8 mouse cellular contexts compared by ENCODE assay signal in genomic region chrX:71556115-71556941, GRCm38 (mm10). TPM values are rescaled to one million over a fixed set of nuclear protein-coding genes. Genes with fewer than 3 reads are reported as not detected.
DNase-seq lines count a peak whose midpoint lies in the region; TF ChIP-seq lines count a peak whose summit lies in the region.

No protein-coding gene starts in this region.

- peak overlapping the region; percentile 43; the same call in 1 of the 2 replicates for H3K27ac ChIP-seq in spleen, adult 2 months (ENCODE audit: insufficient read depth, low read length)

- TF ChIP-seq CTCF in spleen, adult 2 months (IDR thresholded peaks at IDR 0.05; ENCODE audit: extremely low read depth, insufficient read depth, insufficient read length, insufficient replicate concordance) = no peak

- peak; percentile 35 for DNase-seq in urinary bladder, adult 2 months (ENCODE audit: low spot score)
- no peak for DNase-seq in urinary bladder, postnatal 10 days (ENCODE audit: low spot score)
- peak; percentile 7 for DNase-seq in cerebellum, adult 11-12 months
- DNase-seq in frontal cortex, postnatal 36 days (ENCODE audit: low spot score in 2 of 2) = peak; percentile 3 to 8
- peak; percentile 42 for DNase-seq in kidney, adult 18-20 months
- peak; percentile 10 for DNase-seq in lung, postnatal 10 days
- DNase-seq in spleen, adult 2 months (ENCODE audit: low read depth in 1 of 2, low spot score in 2 of 2) = peak in 1 of 2 experiments; percentile 2
- no peak for DNase-seq in ovary, postnatal 14 days (ENCODE audit: low spot score)

- WGBS in spleen, adult 2 months = 52% methylated on average over 104 of the region's 112 CpGs

- no peak for TF ChIP-seq POLR2A in spleen, adult 2 months (IDR thresholded peaks at IDR 0.05; ENCODE audit: low read depth, low read length)

- no peaks in the 10 kb centered on the region for H3K36me3 ChIP-seq in spleen, adult 2 months (ENCODE audit: control insufficient read depth, insufficient read depth, low read length)

- peak overlapping the region; percentile 70 for H3K4me3 ChIP-seq in spleen, adult 2 months (ENCODE audit: extremely low read depth, insufficient read depth, insufficient read length)

- H3K4me1 ChIP-seq in spleen, adult 2 months (ENCODE audit: control insufficient read depth, insufficient read depth, insufficient read length) = peaks cover 2% of the 10 kb centered on the region; the same call in 1 of the 2 replicates

- H3K27me3 ChIP-seq in spleen, adult 2 months (ENCODE audit: control insufficient read depth, insufficient read depth, low read length) = no peaks in the 10 kb centered on the region

RNA-seq across cellular contexts. Expression of gene Hmgb3, which starts 0.6 kb away (rescaled TPM):
- 26.9 and 29.6 TPM in 2 replicates for polyA plus RNA-seq in urinary bladder, adult 2 months (2012; rRNA removed)
- polyA plus RNA-seq in spleen, adult 2 months (2012; rRNA removed) = 6.2 and 10.6 TPM in 2 replicates

Comparison
In these comparisons a context has a peak if more than half of its experiments do, and no peak if none do; other contexts are left out.
1. DNase-seq: peak in urinary bladder, adult 2 months (single experiment), cerebellum, adult 11-12 months (single experiment), frontal cortex, postnatal 36 days (2 of 2), kidney, adult 18-20 months (single experiment) and lung, postnatal 10 days (single experiment); none in urinary bladder, postnatal 10 days (single experiment) and ovary, postnatal 14 days (single experiment).